Mouse (Mus musculus): ENCODE measurements at regions not wholly inside any gene's neighbourhood (a gene's known extent, or its start where the extent isn't known, plus 50 kb on each side); places are given as distances from the start of the nearest gene placed in this dataset.

GRCm38 (mm10) chr10:126783161-126783560, 118.0 kb downstream of the Atp23 start:
- Histone ChIP-seq H3K27ac (replicated peaks) (no peak overlapping the region), H3K4me2 (no peak overlapping the region), H3K9ac (no peak overlapping the region), H3K36me3 (no peaks in the 10 kb centered on the region), H3K4me1 (replicated peaks) (no peaks in the 10 kb centered on the region), H3K9me3 (no peaks in the 10 kb centered on the region), H3K4me3 (no peak overlapping the region), H3K27me3 (no peaks in the 10 kb centered on the region)
- no peak for ATAC-seq (ENCODE audit: low FRiP score, low read depth)
- 94% methylated on average over 8 of the region's 8 CpGs for WGBS

DNA sequence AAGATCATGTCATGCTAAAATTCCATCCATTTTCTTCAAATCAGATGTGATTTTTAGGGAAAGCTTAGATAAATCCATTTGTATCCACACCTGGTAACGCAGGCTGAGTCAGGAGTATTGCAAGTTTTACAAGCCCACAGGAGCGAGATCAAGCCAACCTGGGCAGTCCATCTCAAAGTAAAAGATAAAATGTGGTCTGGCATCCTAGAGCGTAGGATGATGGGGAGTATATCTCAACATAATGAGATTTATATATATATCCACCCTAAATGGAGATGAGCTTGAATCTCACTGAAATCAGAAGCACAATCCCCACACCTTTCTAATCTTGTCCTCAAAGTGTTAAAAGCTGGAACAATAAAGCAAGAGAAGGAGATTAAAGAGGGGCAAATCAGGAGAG, 124.6 kb downstream of the Atp23 start:
- no peaks in the 10 kb centered on the region for H3K27me3 ChIP-seq
- H3K4me3 ChIP-seq: no peak overlapping the region
- H3K27ac ChIP-seq (replicated peaks): no peak overlapping the region
- no peaks in the 10 kb centered on the region for H3K9me3 ChIP-seq
- ATAC-seq (ENCODE audit: low FRiP score, low read depth): no peak
- no peak overlapping the region for H3K9ac ChIP-seq
- no peak overlapping the region for H3K4me2 ChIP-seq
- no peaks in the 10 kb centered on the region for H3K36me3 ChIP-seq
- H3K4me1 ChIP-seq (replicated peaks): no peaks in the 10 kb centered on the region
- WGBS: 85% methylated on average over 3 of the region's 3 CpGs

DNA sequence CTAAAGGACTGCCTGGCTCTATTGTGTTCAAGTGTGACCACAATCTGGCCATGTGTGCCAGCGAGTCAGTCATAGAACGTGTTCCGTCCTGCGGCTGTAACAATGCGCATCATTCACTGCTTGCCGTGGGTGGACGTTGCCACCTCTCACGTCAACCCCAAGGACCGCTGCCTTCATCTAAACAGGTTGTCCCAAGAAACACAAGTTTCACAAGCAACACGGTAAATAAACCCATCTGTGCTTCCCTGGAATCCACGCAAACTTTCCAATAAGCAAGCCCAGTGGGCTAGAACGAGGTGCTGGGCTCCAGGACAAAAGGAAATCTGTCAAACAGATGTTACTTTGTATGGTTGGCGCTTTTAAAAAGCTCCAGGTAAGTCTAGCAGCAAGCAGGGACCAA, 125.2 kb downstream of the Atp23 start:
- ATAC-seq (ENCODE audit: low FRiP score, low read depth): no peak
- Histone ChIP-seq H3K4me3 (no peak overlapping the region), H3K27me3 (no peaks in the 10 kb centered on the region), H3K36me3 (no peaks in the 10 kb centered on the region), H3K4me2 (no peak overlapping the region), H3K9me3 (no peaks in the 10 kb centered on the region), H3K27ac (replicated peaks) (no peak overlapping the region), H3K9ac (no peak overlapping the region), H3K4me1 (replicated peaks) (no peaks in the 10 kb centered on the region)
- whole genome bisulfite sequencing: 77% methylated on average over 13 of the region's 13 CpGs

DNA sequence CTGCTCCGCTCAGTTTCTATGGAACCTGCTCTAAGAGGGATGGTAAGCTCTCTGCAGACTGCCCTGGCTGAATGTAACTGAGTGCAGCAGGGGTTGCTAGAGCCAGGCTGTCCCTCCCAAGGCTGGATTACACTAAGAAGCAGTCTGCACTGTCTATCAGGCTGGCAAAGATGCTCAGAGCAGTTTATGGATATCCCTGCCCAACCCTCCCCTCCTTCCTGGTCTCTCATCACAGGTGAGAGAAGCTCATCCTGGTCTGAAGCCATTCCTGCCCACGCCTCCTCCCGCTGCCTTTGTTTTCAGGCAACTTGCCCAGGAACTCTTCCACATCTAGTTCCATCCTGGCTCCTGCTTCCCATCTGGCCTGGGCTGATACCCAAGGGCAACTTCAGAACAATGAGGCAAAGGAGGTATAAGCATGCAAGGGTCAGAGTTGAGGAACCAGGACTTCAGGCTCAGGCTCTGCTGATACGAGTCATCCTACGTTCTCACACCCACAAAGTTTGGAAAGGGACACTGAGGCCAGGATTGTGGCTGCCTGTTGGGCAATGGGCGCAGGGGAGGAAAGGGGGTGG, 130.6 kb downstream of the Atp23 start:
- Histone ChIP-seq H3K36me3 (no peaks in the 10 kb centered on the region), H3K27ac (replicated peaks) (no peak overlapping the region), H3K9me3 (no peaks in the 10 kb centered on the region), H3K4me2 (no peak overlapping the region), H3K9ac (no peak overlapping the region), H3K4me1 (replicated peaks) (no peaks in the 10 kb centered on the region), H3K27me3 (no peaks in the 10 kb centered on the region), H3K4me3 (no peak overlapping the region)
- 88% methylated on average over 6 of the region's 6 CpGs for WGBS
- ATAC-seq (ENCODE audit: low FRiP score, low read depth): no peak

DNA sequence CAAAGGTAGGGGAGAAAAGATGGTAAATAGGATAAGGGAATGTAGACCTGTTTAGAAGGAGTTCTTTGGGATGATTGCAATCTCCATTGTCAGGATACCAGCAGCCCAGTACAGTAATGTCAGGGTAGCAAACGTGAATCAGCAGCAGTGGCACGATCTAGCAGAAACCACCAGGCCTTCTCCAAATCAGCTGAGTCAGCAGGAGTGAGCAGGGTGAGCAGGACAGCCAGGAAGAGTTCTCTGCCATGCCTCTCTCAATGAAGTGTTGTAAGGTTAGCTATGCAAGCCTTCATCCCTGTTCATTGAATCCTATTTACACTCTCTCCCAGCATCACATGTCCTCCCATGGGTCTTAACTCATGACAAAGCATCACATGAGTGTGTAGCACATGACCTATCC, 135.5 kb downstream of the Atp23 start:
- no peaks in the 10 kb centered on the region for H3K4me1 ChIP-seq (replicated peaks)
- no peaks in the 10 kb centered on the region for H3K36me3 ChIP-seq
- no peak overlapping the region for H3K9ac ChIP-seq
- WGBS: 86% methylated on average over 2 of the region's 2 CpGs
- H3K4me3 ChIP-seq: no peak overlapping the region
- no peak for ATAC-seq (ENCODE audit: low FRiP score, low read depth)
- no peaks in the 10 kb centered on the region for H3K9me3 ChIP-seq
- H3K27me3 ChIP-seq: no peaks in the 10 kb centered on the region
- no peak overlapping the region for H3K27ac ChIP-seq (replicated peaks)
- H3K4me2 ChIP-seq: no peak overlapping the region

DNA sequence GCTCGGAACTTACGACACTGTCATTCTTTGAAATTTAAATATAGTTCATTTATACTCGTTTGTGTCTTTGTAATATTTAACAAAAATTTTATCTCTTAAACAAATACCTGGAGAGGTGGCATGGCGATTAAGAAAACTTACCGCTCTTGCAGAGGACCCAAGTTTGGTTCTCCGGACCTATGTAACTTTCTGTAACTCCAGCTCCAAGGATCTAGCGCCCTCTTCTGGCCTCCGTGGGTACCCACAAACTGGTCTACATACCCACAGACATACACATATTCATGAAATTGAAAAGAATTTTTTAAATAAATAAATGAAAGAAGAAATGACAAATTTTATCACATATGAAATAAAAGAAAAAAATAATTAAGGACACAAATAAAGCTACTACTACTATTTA, 136.4 kb downstream of the Atp23 start:
- 76% methylated on average over 8 of the region's 8 CpGs for WGBS
- H3K36me3 ChIP-seq: no peaks in the 10 kb centered on the region
- no peaks in the 10 kb centered on the region for H3K27me3 ChIP-seq
- no peak overlapping the region for H3K9ac ChIP-seq
- no peaks in the 10 kb centered on the region for H3K4me1 ChIP-seq (replicated peaks)
- ATAC-seq (ENCODE audit: low FRiP score, low read depth): no peak
- H3K4me3 ChIP-seq: no peak overlapping the region
- no peaks in the 10 kb centered on the region for H3K9me3 ChIP-seq
- no peak overlapping the region for H3K4me2 ChIP-seq
- H3K27ac ChIP-seq (replicated peaks): no peak overlapping the region

DNA sequence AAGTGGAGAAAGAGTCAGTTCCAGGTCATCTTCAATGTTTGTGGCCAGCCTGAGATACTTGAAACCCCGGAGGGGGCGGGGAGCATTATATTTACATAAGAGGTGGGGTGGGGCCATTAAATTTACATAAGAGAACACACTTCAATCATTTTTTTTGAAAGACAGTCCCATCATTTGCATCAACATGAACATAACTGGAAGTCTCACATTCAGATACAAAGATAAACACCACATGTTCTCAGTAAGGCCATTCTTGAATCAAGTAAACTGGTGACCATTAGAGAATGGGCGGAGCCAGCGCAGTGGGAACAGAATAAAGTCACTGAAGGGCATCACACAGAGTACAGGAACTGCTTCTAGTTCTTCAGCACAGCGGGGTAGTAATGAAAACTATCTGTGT, 137.2 kb downstream of the Atp23 start:
- Histone ChIP-seq H3K9me3 (no peaks in the 10 kb centered on the region), H3K4me3 (no peak overlapping the region), H3K27me3 (no peaks in the 10 kb centered on the region), H3K36me3 (no peaks in the 10 kb centered on the region), H3K27ac (replicated peaks) (no peak overlapping the region), H3K4me2 (no peak overlapping the region), H3K9ac (no peak overlapping the region), H3K4me1 (replicated peaks) (no peaks in the 10 kb centered on the region)
- 69% methylated on average over 5 of the region's 5 CpGs for WGBS
- ATAC-seq (ENCODE audit: low FRiP score, low read depth): no peak

DNA sequence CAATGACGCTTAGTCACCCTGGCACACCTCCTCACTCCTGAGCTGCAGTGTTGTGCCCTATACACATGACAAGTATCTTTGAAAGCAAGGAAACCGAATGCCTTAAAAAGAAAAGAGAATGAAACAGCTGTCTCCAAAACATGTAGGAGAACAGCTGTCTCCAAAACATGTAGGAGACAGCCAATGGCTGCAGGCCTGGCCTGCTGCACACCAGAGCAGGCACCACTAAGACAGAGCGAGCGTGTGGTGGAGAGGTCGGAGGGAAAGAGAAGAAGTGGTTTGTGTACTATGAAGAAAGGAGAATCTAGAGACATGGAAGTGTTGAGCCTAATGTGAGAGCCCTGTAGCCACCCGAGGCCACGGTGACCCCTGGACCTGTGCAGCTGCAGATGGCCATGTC, 142.5 kb downstream of the Atp23 start:
- H3K9ac ChIP-seq: no peak overlapping the region
- H3K9me3 ChIP-seq: no peaks in the 10 kb centered on the region
- no peaks in the 10 kb centered on the region for H3K27me3 ChIP-seq
- H3K36me3 ChIP-seq: no peaks in the 10 kb centered on the region
- no peak overlapping the region for H3K4me3 ChIP-seq
- no peak overlapping the region for H3K4me2 ChIP-seq
- no peak overlapping the region for H3K27ac ChIP-seq (replicated peaks)
- 93% methylated on average over 7 of the region's 7 CpGs for WGBS
- ATAC-seq (ENCODE audit: low FRiP score, low read depth): no peak
- peaks cover 8% of the 10 kb centered on the region; the same call in 1 of the 2 replicates for H3K4me1 ChIP-seq (replicated peaks)

DNA sequence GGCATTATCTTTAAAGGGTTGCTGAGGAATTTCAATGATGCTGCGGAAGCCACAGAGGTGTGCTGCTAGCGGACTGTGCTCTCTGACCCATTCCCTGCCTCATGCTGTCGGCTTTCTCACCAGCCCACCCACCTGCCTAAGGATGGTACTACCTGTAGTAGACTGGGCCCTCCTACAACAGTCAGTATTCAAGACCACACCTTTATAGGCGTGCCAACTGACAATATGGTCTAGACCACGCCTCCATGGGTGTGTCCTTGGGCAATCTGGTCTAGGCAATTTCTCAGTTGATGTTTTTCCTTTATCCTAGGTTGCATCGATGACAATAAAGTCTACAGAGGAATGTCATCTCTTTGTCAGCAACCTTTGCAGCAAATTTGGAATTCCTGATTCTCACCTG, 148.0 kb downstream of the Atp23 start:
- no peak overlapping the region for H3K27ac ChIP-seq (replicated peaks)
- peaks cover 19% of the 10 kb centered on the region for H3K4me1 ChIP-seq (replicated peaks)
- WGBS: 81% methylated on average over 6 of the region's 6 CpGs
- no peaks in the 10 kb centered on the region for H3K27me3 ChIP-seq
- H3K36me3 ChIP-seq: no peaks in the 10 kb centered on the region
- no peaks in the 10 kb centered on the region for H3K9me3 ChIP-seq
- ATAC-seq (ENCODE audit: low FRiP score, low read depth): no peak
- H3K9ac ChIP-seq: no peak overlapping the region
- H3K4me2 ChIP-seq: no peak overlapping the region
- no peak overlapping the region for H3K4me3 ChIP-seq

- Histone ChIP-seq H3K4me3 (no peak overlapping the region), H3K4me2 (0 out of 2 replicates have a peak overlapping the region, but pooled peaks have one; percentile 16), H3K27ac (replicated peaks) (no peak overlapping the region), H3K36me3 (no peaks in the 10 kb centered on the region), H3K4me1 (replicated peaks) (peaks cover 19% of the 10 kb centered on the region), H3K9me3 (no peaks in the 10 kb centered on the region), H3K27me3 (no peaks in the 10 kb centered on the region), H3K9ac (no peak overlapping the region)
- no peak for ATAC-seq (ENCODE audit: low FRiP score, low read depth)
- WGBS: 58% methylated on average over 11 of the region's 11 CpGs
Observed at GRCm38 (mm10) chr10:126752699-126753098, 148.5 kb downstream of the Atp23 start.

- Histone ChIP-seq H3K36me3 (no peaks in the 10 kb centered on the region), H3K27ac (replicated peaks) (no peak overlapping the region), H3K4me3 (no peak overlapping the region), H3K9ac (no peak overlapping the region), H3K9me3 (no peaks in the 10 kb centered on the region), H3K4me1 (replicated peaks) (peaks cover 12% of the 10 kb centered on the region; the same call in 1 of the 2 replicates), H3K4me2 (no peak overlapping the region; the same call in 1 of the 2 replicates), H3K27me3 (no peaks in the 10 kb centered on the region)
- ATAC-seq (ENCODE audit: low FRiP score, low read depth): no peak
- 22% methylated on average over 17 of the region's 17 CpGs for WGBS
Observed at GRCm38 (mm10) chr10:126748696-126749466, 152.3 kb downstream of the Atp23 start.

DNA sequence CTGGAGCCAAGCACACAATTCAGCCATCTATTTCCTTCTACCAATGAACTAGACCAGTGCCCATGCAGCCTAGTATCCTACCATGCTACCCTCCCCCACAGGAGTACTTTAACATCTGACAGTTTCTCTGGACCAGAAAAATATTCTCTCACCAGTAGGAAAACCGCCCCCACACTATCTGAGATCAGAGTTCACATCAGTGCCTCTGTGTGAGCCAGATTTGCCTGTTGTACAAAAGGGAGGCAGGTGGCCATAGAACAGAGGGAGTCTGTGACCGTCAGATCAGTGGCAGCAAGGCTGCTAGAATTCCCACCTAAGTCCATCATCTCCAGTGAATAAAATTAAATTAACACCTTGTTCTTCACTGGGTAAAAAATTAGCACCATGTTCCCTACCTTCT, 166.5 kb downstream of the Atp23 start:
- Histone ChIP-seq H3K36me3 (no peaks in the 10 kb centered on the region), H3K4me3 (no peak overlapping the region), H3K27ac (replicated peaks) (no peak overlapping the region), H3K4me2 (no peak overlapping the region), H3K9me3 (no peaks in the 10 kb centered on the region), H3K27me3 (no peaks in the 10 kb centered on the region), H3K4me1 (replicated peaks) (no peaks in the 10 kb centered on the region), H3K9ac (no peak overlapping the region)
- WGBS: 50% methylated on average over 2 of the region's 2 CpGs
- ATAC-seq (ENCODE audit: low FRiP score, low read depth): no peak

GRCm38 (mm10) chr10:126727840-126728239, 173.3 kb downstream of the Atp23 start:
- Histone ChIP-seq H3K27ac (replicated peaks) (no peak overlapping the region), H3K4me2 (no peak overlapping the region), H3K9ac (no peak overlapping the region), H3K4me1 (replicated peaks) (no peaks in the 10 kb centered on the region), H3K27me3 (no peaks in the 10 kb centered on the region), H3K4me3 (no peak overlapping the region), H3K9me3 (no peaks in the 10 kb centered on the region), H3K36me3 (no peaks in the 10 kb centered on the region)
- 85% methylated on average over 4 of the region's 4 CpGs for WGBS
- ATAC-seq (ENCODE audit: low FRiP score, low read depth): no peak
